Mouse (Mus musculus) embryonic fibroblast, embryonic 13.5 days (primary cell): ENCODE results near the gene Cdyl.

Experiments
- CTCF ChIP-seq: IDR thresholded peaks from 2 replicates; pipeline ENCODE4 v1.5.1; 2011; ENCODE audit warnings: mild to moderate bottlenecking, control low read depth, low read length, moderate library complexity, borderline replicate concordance; ENCODE audit not compliant: insufficient read depth
- POLR2A ChIP-seq: IDR thresholded peaks from 2 replicates; pipeline ENCODE4 v1.6.1; 2011; ENCODE audit warnings: low read depth, mild to moderate bottlenecking, control low read depth, low read length, moderate library complexity

GRCm38 (mm10) chr13:35785330-35785939 lies 125.8 kb downstream of the Cdyl start:
- TF ChIP-seq CTCF, result no peak
- no peak for TF ChIP-seq POLR2A
